Mouse (Mus musculus): Measurements from ENCODE around the gene Mob1a. TPM values are rescaled to one million over a fixed set of nuclear protein-coding genes. Genes with fewer than 3 reads are reported as not detected.
A peak's percentile ranks its signal among the peaks of the same experiment; 100 is the strongest.

Mob1a gene
- polyA plus RNA-seq, 1 experiment from 2014 or later: 92.4 TPM

GRCm38 (mm10) chr6:83311206-83311605, 14.6 kb upstream of the Mob1a start:
- no peaks in the 10 kb centered on the region for H3K27me3 ChIP-seq (ENCODE audit: control insufficient read depth, insufficient read depth, low read length)
- no peak overlapping the region for H3K27ac ChIP-seq (ENCODE audit: low read depth, low read length)
- H3K9ac ChIP-seq (ENCODE audit: low read depth, low read length): no peak overlapping the region
- H3K4me1 ChIP-seq (ENCODE audit: control insufficient read depth, insufficient read depth, low read length): peaks cover 4% of the 10 kb centered on the region; the same call in 1 of the 2 replicates
- 92% methylated on average over 11 of the region's 11 CpGs for WGBS
- H3K9me3 ChIP-seq (ENCODE audit: control insufficient read depth, low read length): no peaks in the 10 kb centered on the region
- no peak overlapping the region for H3K4me3 ChIP-seq (ENCODE audit: low read length)
- H3K4me2 ChIP-seq (replicated peaks; ENCODE audit: low read depth, low read length): no peak overlapping the region
- H3K36me3 ChIP-seq (ENCODE audit: control insufficient read depth, insufficient read depth, low read length): peaks cover 52% of the 10 kb centered on the region
- no peak for ATAC-seq (ENCODE audit: low FRiP score, low TSS enrichment)

GRCm38 (mm10) chr6:83312021-83312420, 13.8 kb upstream of the Mob1a start:
- H3K4me1 ChIP-seq (ENCODE audit: control insufficient read depth, insufficient read depth, low read length): peaks cover 11% of the 10 kb centered on the region; the same call in 1 of the 2 replicates
- no peak overlapping the region for H3K27ac ChIP-seq (ENCODE audit: low read depth, low read length)
- 91% methylated on average over 7 of the region's 7 CpGs for WGBS
- no peak overlapping the region for H3K4me3 ChIP-seq (ENCODE audit: low read length)
- ATAC-seq (ENCODE audit: low FRiP score, low TSS enrichment): no peak
- no peaks in the 10 kb centered on the region for H3K27me3 ChIP-seq (ENCODE audit: control insufficient read depth, insufficient read depth, low read length)
- H3K4me2 ChIP-seq (replicated peaks; ENCODE audit: low read depth, low read length): no peak overlapping the region
- no peaks in the 10 kb centered on the region for H3K9me3 ChIP-seq (ENCODE audit: control insufficient read depth, low read length)
- no peak overlapping the region for H3K9ac ChIP-seq (ENCODE audit: low read depth, low read length)
- H3K36me3 ChIP-seq (ENCODE audit: control insufficient read depth, insufficient read depth, low read length): peaks cover 44% of the 10 kb centered on the region

GRCm38 (mm10) chr6:83312514-83312913, 13.3 kb upstream of the Mob1a start:
- no peak overlapping the region for H3K4me3 ChIP-seq (ENCODE audit: low read length)
- H3K36me3 ChIP-seq (ENCODE audit: control insufficient read depth, insufficient read depth, low read length): peaks cover 41% of the 10 kb centered on the region
- no peak overlapping the region for H3K9ac ChIP-seq (ENCODE audit: low read depth, low read length)
- no peaks in the 10 kb centered on the region for H3K9me3 ChIP-seq (ENCODE audit: control insufficient read depth, low read length)
- 92% methylated on average over 8 of the region's 8 CpGs for WGBS
- no peak overlapping the region for H3K27ac ChIP-seq (ENCODE audit: low read depth, low read length)
- H3K4me1 ChIP-seq (ENCODE audit: control insufficient read depth, insufficient read depth, low read length): peaks cover 11% of the 10 kb centered on the region; the same call in 1 of the 2 replicates
- ATAC-seq (ENCODE audit: low FRiP score, low TSS enrichment): no peak
- H3K27me3 ChIP-seq (ENCODE audit: control insufficient read depth, insufficient read depth, low read length): no peaks in the 10 kb centered on the region
- H3K4me2 ChIP-seq (replicated peaks; ENCODE audit: low read depth, low read length): no peak overlapping the region

- H3K9ac ChIP-seq (ENCODE audit: low read depth, low read length): no peak overlapping the region
- no peak overlapping the region for H3K27ac ChIP-seq (ENCODE audit: low read depth, low read length)
- no peak for ATAC-seq (ENCODE audit: low FRiP score, low TSS enrichment)
- peaks cover 26% of the 10 kb centered on the region for H3K36me3 ChIP-seq (ENCODE audit: control insufficient read depth, insufficient read depth, low read length)
- no peaks in the 10 kb centered on the region for H3K9me3 ChIP-seq (ENCODE audit: control insufficient read depth, low read length)
- H3K4me3 ChIP-seq (ENCODE audit: low read length): no peak overlapping the region
- no peaks in the 10 kb centered on the region for H3K27me3 ChIP-seq (ENCODE audit: control insufficient read depth, insufficient read depth, low read length)
- peak overlapping the region; percentile 77; the same call in 1 of the 2 replicates for H3K4me2 ChIP-seq (replicated peaks; ENCODE audit: low read depth, low read length)
- H3K4me1 ChIP-seq (ENCODE audit: control insufficient read depth, insufficient read depth, low read length): peaks cover 11% of the 10 kb centered on the region; the same call in 1 of the 2 replicates
Measured at GRCm38 (mm10) chr6:83315293-83315692, 10.5 kb upstream of the Mob1a start.

GRCm38 (mm10) chr6:83316022-83316421, 9.8 kb upstream of the Mob1a start:
- 0 out of 2 replicates have a peak, but pooled peaks have one; percentile 29 for ATAC-seq (ENCODE audit: low FRiP score, low TSS enrichment)
- under 1% methylated on average over 10 of the region's 10 CpGs for WGBS
- Histone ChIP-seq H3K27ac (ENCODE audit: low read depth, low read length) (no peak overlapping the region), H3K4me2 (replicated peaks; ENCODE audit: low read depth, low read length) (peak overlapping the region; percentile 77), H3K9ac (ENCODE audit: low read depth, low read length) (no peak overlapping the region; the same call in 1 of the 2 replicates), H3K9me3 (ENCODE audit: control insufficient read depth, low read length) (no peaks in the 10 kb centered on the region), H3K4me1 (ENCODE audit: control insufficient read depth, insufficient read depth, low read length) (peaks cover 11% of the 10 kb centered on the region; the same call in 1 of the 2 replicates), H3K36me3 (ENCODE audit: control insufficient read depth, insufficient read depth, low read length) (peaks cover 22% of the 10 kb centered on the region), H3K27me3 (ENCODE audit: control insufficient read depth, insufficient read depth, low read length) (no peaks in the 10 kb centered on the region), H3K4me3 (ENCODE audit: low read length) (peak overlapping the region; percentile 97)

- H3K27ac ChIP-seq (ENCODE audit: low read depth, low read length): no peak overlapping the region
- WGBS: under 1% methylated on average over 52 of the region's 52 CpGs
- H3K36me3 ChIP-seq (ENCODE audit: control insufficient read depth, insufficient read depth, low read length): peaks cover 11% of the 10 kb centered on the region
- H3K9me3 ChIP-seq (ENCODE audit: control insufficient read depth, low read length): no peaks in the 10 kb centered on the region
- H3K9ac ChIP-seq (ENCODE audit: low read depth, low read length): peak overlapping the region; percentile 80
- peak overlapping the region; percentile 97 for H3K4me3 ChIP-seq (ENCODE audit: low read length)
- peak; percentile 97 for ATAC-seq (ENCODE audit: low FRiP score, low TSS enrichment)
- H3K4me1 ChIP-seq (ENCODE audit: control insufficient read depth, insufficient read depth, low read length): peaks cover 11% of the 10 kb centered on the region; the same call in 1 of the 2 replicates
- H3K4me2 ChIP-seq (replicated peaks; ENCODE audit: low read depth, low read length): peak overlapping the region; percentile 77
- H3K27me3 ChIP-seq (ENCODE audit: control insufficient read depth, insufficient read depth, low read length): no peaks in the 10 kb centered on the region
Measured at GRCm38 (mm10) chr6:83317108-83317741, 8.6 kb upstream of the Mob1a start.

- WGBS: 56% methylated on average over 1 of the region's 1 CpGs
Measured at GRCm38 (mm10) chr6:83321927-83322326, 3.9 kb upstream of the Mob1a start.

GRCm38 (mm10) chr6:83322794-83323193, 3.0 kb upstream of the Mob1a start:
- H3K9me3 ChIP-seq (ENCODE audit: control insufficient read depth, low read length): no peaks in the 10 kb centered on the region
- 75% methylated on average over 2 of the region's 2 CpGs for WGBS

More at GRCm38 (mm10) chr6:83321927-83322326, 3.9 kb upstream of the Mob1a start:
- H3K27me3 ChIP-seq (ENCODE audit: control insufficient read depth, insufficient read depth, low read length): no peaks in the 10 kb centered on the region
- no peaks in the 10 kb centered on the region for H3K9me3 ChIP-seq (ENCODE audit: control insufficient read depth, low read length)
- H3K36me3 ChIP-seq (ENCODE audit: control insufficient read depth, insufficient read depth, low read length): no peaks in the 10 kb centered on the region
- no peak for ATAC-seq (ENCODE audit: low FRiP score, low TSS enrichment)
- no peak overlapping the region for H3K9ac ChIP-seq (ENCODE audit: low read depth, low read length)
- H3K4me3 ChIP-seq (ENCODE audit: low read length): no peak overlapping the region
- H3K4me1 ChIP-seq (ENCODE audit: control insufficient read depth, insufficient read depth, low read length): peaks cover 3% of the 10 kb centered on the region
- no peak overlapping the region for H3K27ac ChIP-seq (ENCODE audit: low read depth, low read length)
- H3K4me2 ChIP-seq (replicated peaks; ENCODE audit: low read depth, low read length): no peak overlapping the region

GRCm38 (mm10) chr6:83323652-83324419, 2.0 kb upstream of the Mob1a start:
- no peak for ATAC-seq (ENCODE audit: low FRiP score, low TSS enrichment)
- no peak overlapping the region for H3K4me2 ChIP-seq (replicated peaks; ENCODE audit: low read depth, low read length)
- WGBS: 75% methylated on average over 8 of the region's 8 CpGs
- H3K27me3 ChIP-seq (ENCODE audit: control insufficient read depth, insufficient read depth, low read length): no peaks in the 10 kb centered on the region
- no peaks in the 10 kb centered on the region for H3K36me3 ChIP-seq (ENCODE audit: control insufficient read depth, insufficient read depth, low read length)
- H3K9ac ChIP-seq (ENCODE audit: low read depth, low read length): no peak overlapping the region
- H3K4me1 ChIP-seq (ENCODE audit: control insufficient read depth, insufficient read depth, low read length): peaks cover 7% of the 10 kb centered on the region
- H3K4me3 ChIP-seq (ENCODE audit: low read length): no peak overlapping the region
- H3K9me3 ChIP-seq (ENCODE audit: control insufficient read depth, low read length): no peaks in the 10 kb centered on the region
- H3K27ac ChIP-seq (ENCODE audit: low read depth, low read length): no peak overlapping the region

More at GRCm38 (mm10) chr6:83322794-83323193, 3.0 kb upstream of the Mob1a start:
- no peak for ATAC-seq (ENCODE audit: low FRiP score, low TSS enrichment)
- Histone ChIP-seq H3K27ac (ENCODE audit: low read depth, low read length) (no peak overlapping the region), H3K9ac (ENCODE audit: low read depth, low read length) (no peak overlapping the region), H3K27me3 (ENCODE audit: control insufficient read depth, insufficient read depth, low read length) (no peaks in the 10 kb centered on the region), H3K36me3 (ENCODE audit: control insufficient read depth, insufficient read depth, low read length) (no peaks in the 10 kb centered on the region), H3K4me3 (ENCODE audit: low read length) (no peak overlapping the region), H3K4me2 (replicated peaks; ENCODE audit: low read depth, low read length) (no peak overlapping the region), H3K4me1 (ENCODE audit: control insufficient read depth, insufficient read depth, low read length) (peaks cover 7% of the 10 kb centered on the region)

All from kidney, embryonic 14.5 days (tissue).